Mouse (Mus musculus): ENCODE data around the gene Abcc6.

DNA sequence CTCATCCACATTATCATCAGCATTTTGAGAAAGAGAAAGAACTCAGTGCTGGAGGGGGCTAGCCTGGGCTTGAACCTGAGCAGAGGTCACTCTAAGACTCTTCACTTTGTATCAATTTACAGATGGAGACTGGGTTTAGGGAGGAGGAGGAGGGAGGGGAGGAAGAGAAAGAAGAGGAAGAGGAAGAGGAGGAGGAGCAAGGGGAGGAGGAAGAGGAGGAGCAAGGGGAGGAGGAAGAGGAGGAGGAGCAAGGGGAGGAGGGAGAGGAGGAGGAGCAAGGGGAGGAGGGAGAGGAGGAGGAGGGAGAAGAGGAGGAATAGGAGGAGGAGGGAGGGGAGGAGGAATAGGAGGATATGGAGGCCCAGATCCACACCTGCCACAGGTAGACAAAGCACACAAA, 18.0 kb downstream of the Abcc6 start:
- TF ChIP-seq EP300 (IDR thresholded peaks at IDR 0.05; ENCODE audit: insufficient read depth, low read depth, low read length) (no peak), CTCF (IDR thresholded peaks at IDR 0.05; ENCODE audit: low read depth, low read length) (no peak)
